Mouse (Mus musculus) kidney, adult 2 months (tissue): ENCODE data around the gene Hoxd3. TPM values are rescaled to one million over a fixed set of nuclear protein-coding genes. Genes with fewer than 3 reads are reported as not detected.

Experiments
- DNase-seq: peaks from one replicate; pipeline ENCODE4 v3.0.0; 2021
- H3K27ac ChIP-seq: fragments of 200-500 bp; 2 replicates; pipeline ENCODE4 v1.5.1; 2012; ENCODE audit warnings: low read depth, low read length, control low read depth, inconsistent platforms; ENCODE audit not compliant: insufficient read depth
- H3K27me3 ChIP-seq: fragments of 200-500 bp; replicated peaks from 2 replicates; pipeline ENCODE4 v1.6.1; 2012; ENCODE audit warnings: mild to moderate bottlenecking, moderate library complexity, low read length, inconsistent platforms; ENCODE audit not compliant: control insufficient read depth, insufficient read depth
- H3K36me3 ChIP-seq: fragments of 200-500 bp; 2 replicates; pipeline ENCODE4 v1.6.1; 2012; ENCODE audit warnings: mild to moderate bottlenecking, moderate library complexity, low read length, inconsistent platforms; ENCODE audit not compliant: control insufficient read depth, insufficient read depth
- H3K4me1 ChIP-seq: fragments of 200-500 bp; 2 replicates; pipeline ENCODE4 v1.6.1; 2011; ENCODE audit warnings: low read length; ENCODE audit not compliant: control insufficient read depth, insufficient read depth
- H3K4me3 ChIP-seq: fragments of 200-500 bp; 2 replicates; pipeline ENCODE4 v1.5.1; 2011; ENCODE audit warnings: mild to moderate bottlenecking, low read depth, low read length, control low read depth; ENCODE audit not compliant: insufficient read depth
- CTCF ChIP-seq: fragments of 200-500 bp; conservative IDR thresholded peaks from 2 replicates; pipeline ENCODE4 v1.5.1; 2011; ENCODE audit warnings: low read depth, mild to moderate bottlenecking, control low read depth, low read length, moderate library complexity, mixed read lengths; ENCODE audit not compliant: insufficient read depth, insufficient read length
- POLR2A ChIP-seq: fragments of 200-500 bp; IDR thresholded peaks from one replicate; pipeline ENCODE4 v1.6.1; 2011; ENCODE audit warnings: low read depth, low read length, control low read depth
- WGBS: fragments of 180-500 bp; shearing (Covaris S2); methylation state at CpG from one replicate; pipeline ENCODE4 v1.1.7; 2018; 5-methylcytosine and 5-hydroxymethylcytosine counted together
- polyA plus RNA-seq: library from polyadenylated mRNA; depleted of rRNA; stranded (reverse); fragments of >200 nt; gene quantifications from 2 replicates; pipeline ENCODE4 v1.2.3, GENCODE M21; 2012

Hoxd3 gene
- polyA plus RNA-seq, 1 experiment, result 10.7 TPM

DNA sequence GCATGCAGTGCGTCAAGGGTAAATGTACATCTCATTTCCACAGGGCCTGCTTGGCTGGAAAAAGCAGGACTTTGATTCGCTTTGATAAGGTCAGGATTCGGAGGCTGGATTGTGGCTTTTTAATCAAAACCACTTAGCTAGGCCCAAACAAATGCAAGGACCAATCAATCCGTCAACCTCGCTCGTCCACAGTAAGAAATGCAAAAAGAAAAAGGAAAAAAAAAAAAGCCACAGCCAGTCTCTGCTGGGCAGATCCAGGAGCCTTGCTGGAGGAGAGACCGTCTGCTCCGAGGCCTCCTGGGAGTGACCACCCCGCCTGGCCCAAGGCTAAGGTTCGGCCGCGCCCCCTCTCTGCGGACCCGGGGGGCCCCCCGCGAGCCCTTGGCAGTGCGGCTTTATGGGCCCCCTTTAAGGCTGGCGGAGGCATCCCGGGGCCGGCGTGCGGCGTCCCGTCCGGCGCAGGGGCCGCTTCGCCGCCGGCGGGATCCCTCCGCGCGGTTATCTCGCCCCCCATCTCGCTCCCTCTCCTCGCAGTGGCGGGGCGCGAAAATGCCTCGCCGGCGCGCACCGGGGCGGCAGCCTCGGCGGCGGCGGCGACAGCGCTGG lies 7.2 kb upstream of the Hoxd3 start, which contains the start of gene Hoxd8:
Gene Hoxd8, plus strand, starts transcription at position 223 of the 606 bp plus-strand sequence.
- H3K4me1 ChIP-seq, result peaks cover 3% of the 10 kb centered on the region; the same call in 1 of the 2 replicates
- peak within 1 kb of the TSS; percentile 72 for H3K4me3 ChIP-seq
- H3K36me3 ChIP-seq, result no peaks in the 10 kb centered on the region
- no peak for TF ChIP-seq CTCF
- TF ChIP-seq POLR2A, result no peak
- peak; percentile 90 for DNase-seq
- no peaks in the 10 kb centered on the region for H3K27me3 ChIP-seq
- 2% methylated on average over 50 of the region's 52 CpGs for WGBS
- peak within 1 kb of the TSS; percentile 97 for H3K27ac ChIP-seq

DNA sequence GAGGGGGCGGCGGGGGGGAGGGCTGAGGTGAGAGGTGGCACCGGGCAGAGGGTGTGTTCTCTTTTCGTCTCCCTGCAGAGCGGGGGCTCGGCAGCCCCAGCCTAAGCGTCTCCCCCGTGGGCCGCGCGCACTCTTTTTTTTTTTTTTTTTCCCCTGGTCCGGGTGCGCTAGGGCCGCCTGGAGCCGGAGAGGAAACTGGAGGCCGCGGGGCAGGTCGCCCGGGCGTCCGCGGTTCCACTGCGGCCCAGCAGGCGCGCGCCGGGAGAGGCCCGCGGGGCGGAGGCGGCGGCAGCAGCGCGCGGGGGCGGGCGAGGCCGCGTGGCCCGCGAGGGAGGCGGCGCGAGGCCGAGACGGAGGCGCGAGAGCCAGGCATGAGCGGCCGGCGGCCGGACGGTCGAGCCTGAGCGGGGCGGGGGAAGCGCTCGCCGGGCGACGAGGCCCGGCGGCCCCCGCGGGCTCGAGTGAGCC lies 6.7 kb upstream of the Hoxd3 start:
- Histone ChIP-seq H3K27me3 (no peaks in the 10 kb centered on the region), H3K4me1 (peaks cover 3% of the 10 kb centered on the region; the same call in 1 of the 2 replicates), H3K27ac (peak overlapping the region; percentile 97), H3K36me3 (no peaks in the 10 kb centered on the region), H3K4me3 (peak overlapping the region; percentile 72)
- no peak for TF ChIP-seq POLR2A
- no peak for TF ChIP-seq CTCF
- peak; percentile 66 for DNase-seq
- under 1% methylated on average over 53 of the region's 66 CpGs for WGBS

DNA sequence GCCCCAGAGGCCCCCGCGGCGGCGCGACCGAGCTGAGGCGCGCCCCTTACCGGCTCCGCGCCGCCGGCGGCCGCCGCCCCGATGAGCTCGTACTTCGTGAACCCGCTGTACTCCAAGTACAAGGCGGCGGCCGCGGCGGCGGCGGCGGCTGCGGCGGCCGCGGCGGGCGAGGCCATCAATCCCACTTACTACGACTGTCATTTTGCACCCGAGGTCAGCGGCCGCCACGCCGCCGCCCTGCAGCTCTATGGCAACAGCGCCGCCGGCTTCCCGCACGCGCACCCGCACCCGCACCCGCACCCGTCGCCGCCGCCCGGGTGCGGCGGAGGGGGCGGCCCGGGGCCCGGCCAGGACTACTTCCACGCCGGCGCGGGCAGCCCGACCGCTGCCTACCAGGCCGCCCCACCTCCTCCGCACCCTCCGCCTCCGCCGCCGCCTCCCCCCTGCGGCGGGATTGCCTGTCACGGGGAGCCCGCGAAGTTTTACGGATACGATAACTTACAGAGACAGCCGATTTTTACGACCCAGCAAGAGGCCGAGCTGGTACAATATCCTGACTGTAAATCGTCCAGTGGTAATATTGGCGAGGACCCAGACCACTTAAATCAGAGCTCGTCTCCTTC lies 6.1 kb upstream of the Hoxd3 start:
- DNase-seq, result peak; percentile 81
- peak overlapping the region; percentile 97 for H3K27ac ChIP-seq
- TF ChIP-seq POLR2A (no peak), CTCF (no peak)
- H3K4me1 ChIP-seq, result peaks cover 3% of the 10 kb centered on the region; the same call in 1 of the 2 replicates
- WGBS, result 1% methylated on average over 84 of the region's 85 CpGs
- H3K4me3 ChIP-seq, result peak overlapping the region; percentile 72
- H3K27me3 ChIP-seq, result no peaks in the 10 kb centered on the region
- H3K36me3 ChIP-seq, result no peaks in the 10 kb centered on the region

DNA sequence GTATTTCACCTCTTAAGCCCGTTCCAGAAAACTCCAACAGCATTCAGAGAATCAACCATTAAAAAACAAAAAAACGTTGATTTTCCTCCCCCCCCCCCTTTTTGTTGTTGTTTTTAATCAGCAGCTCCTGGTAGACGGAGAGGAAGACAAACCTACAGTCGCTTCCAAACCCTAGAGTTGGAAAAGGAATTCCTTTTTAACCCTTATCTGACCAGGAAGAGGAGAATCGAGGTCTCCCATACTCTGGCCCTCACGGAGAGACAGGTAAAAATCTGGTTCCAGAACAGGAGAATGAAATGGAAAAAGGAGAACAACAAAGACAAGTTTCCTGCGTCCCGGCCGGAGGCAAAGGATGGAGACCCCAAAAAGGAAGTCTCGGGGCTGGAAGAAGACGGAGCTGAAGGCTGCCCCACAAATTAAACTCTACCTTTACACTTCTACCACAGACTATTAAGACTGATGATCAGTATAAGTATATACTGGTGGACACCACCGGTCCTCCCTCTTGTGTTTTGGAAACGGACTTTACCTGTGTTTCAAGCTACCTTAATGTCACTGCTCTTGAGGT lies 5.2 kb upstream of the Hoxd3 start:
- TF ChIP-seq CTCF, result no peak
- TF ChIP-seq POLR2A, result no peak
- Histone ChIP-seq H3K4me1 (peaks cover 3% of the 10 kb centered on the region; the same call in 1 of the 2 replicates), H3K27me3 (no peaks in the 10 kb centered on the region), H3K27ac (peak overlapping the region; percentile 97), H3K4me3 (peak overlapping the region; percentile 72), H3K36me3 (no peaks in the 10 kb centered on the region)
- no peak for DNase-seq
- WGBS, result 33% methylated on average over 13 of the region's 13 CpGs

DNA sequence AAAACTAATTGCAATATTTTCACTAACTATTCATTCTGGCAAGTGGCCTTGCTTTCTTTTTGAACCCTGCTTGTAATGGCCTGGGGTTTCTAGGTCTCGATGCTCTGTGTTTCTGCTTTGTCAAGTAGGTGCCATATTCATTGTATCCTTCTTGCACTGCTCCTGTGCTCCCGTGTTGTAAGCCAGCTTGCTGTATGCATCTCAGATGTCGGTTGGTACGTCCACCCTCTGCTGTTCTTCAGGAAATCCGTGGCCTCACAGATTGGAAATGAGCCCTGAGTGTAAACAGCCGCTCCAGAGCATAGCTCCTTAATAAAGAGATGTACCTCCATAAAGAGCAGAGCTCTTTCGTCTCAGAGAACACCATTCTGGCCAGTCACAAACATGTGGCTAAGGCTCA lies 4.1 kb upstream of the Hoxd3 start:
- DNase-seq, result no peak
- TF ChIP-seq CTCF (no peak), POLR2A (no peak)
- Histone ChIP-seq H3K4me3 (peak overlapping the region; percentile 37), H3K36me3 (no peaks in the 10 kb centered on the region), H3K27me3 (no peaks in the 10 kb centered on the region), H3K27ac (peak overlapping the region; percentile 48), H3K4me1 (peaks cover 3% of the 10 kb centered on the region; the same call in 1 of the 2 replicates)
- WGBS, result 48% methylated on average over 7 of the region's 7 CpGs

DNA sequence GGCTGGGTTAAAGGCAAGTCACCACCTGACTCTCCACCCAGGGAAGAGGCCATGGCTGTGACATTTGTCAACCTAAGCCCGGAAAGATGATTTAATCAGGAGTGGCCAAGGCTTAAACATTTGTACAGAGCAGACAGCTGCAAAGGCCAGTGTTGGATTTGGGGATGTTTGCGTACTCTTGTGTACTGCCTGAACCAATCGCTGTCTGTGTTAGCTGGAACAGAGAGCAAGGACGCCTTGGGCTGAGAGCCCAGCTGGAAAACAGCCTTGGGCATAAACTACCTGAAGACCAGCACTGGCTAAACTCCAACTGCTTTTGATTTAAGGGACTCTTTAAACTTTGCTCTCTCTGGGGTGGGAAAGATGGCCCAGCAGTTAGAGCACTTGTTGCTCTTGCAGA lies 3.1 kb upstream of the Hoxd3 start:
- Histone ChIP-seq H3K4me1 (peaks cover 5% of the 10 kb centered on the region; the same call in 1 of the 2 replicates), H3K36me3 (no peaks in the 10 kb centered on the region), H3K27ac (peak overlapping the region; percentile 86), H3K27me3 (no peaks in the 10 kb centered on the region), H3K4me3 (peak overlapping the region; percentile 26; the same call in 1 of the 2 replicates)
- peak; percentile 75 for DNase-seq
- 54% methylated on average over 4 of the region's 4 CpGs for WGBS
- TF ChIP-seq POLR2A, result no peak
- no peak for TF ChIP-seq CTCF
